Mouse (Mus musculus) adrenal gland, postnatal 14 days (tissue): ENCODE results near the gene Rrh. TPM values are rescaled to one million over a fixed set of nuclear protein-coding genes. Genes with fewer than 3 reads are reported as not detected.
"Not testable (repeated sequence)": the region's sequence is repeated elsewhere in the genome, so short reads cannot be mapped to it uniquely, and the experiment has no call there.

Experiments used
- DNase-seq: peaks from one replicate; pipeline ENCODE4 v3.0.0; 2021; ENCODE audit warnings: mixed read lengths
- total RNA-seq: library from RNA; stranded (reverse); gene quantifications from 2 replicates; pipeline ENCODE4 v1.2.3, GENCODE M21; 2021

Rrh gene
- total RNA-seq, 1 experiment from 2014 or later = 0.19 TPM

DNA sequence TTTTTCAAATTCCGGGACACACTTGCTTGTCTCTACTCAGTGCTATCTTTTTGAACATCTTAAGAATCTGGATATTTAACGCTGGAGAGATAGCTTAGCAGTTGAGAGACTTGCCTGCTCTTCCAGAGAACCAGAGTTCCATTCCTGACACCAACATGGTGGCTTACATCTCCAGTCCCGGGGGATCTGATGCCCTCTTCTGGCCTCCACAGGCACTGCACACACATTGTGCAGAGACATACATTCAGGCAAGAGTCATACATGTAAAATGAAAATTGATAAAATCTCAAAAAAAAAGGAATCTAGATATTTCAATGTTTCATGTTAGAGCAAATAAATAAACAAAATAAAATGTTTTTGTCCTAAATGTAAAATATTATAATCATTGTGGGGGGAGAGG lies 39.6 kb downstream of the Rrh start:
- DNase-seq = no peak

- no peak for DNase-seq
Measured at GRCm38 (mm10) chr3:129781435-129781834, 41.0 kb downstream of the Rrh start.

GRCm38 (mm10) chr3:129771210-129771609 lies 51.2 kb downstream of the Rrh start:
- no peak for DNase-seq

GRCm38 (mm10) chr3:129766971-129767794 lies 55.2 kb downstream of the Rrh start:
- no peak for DNase-seq

DNA sequence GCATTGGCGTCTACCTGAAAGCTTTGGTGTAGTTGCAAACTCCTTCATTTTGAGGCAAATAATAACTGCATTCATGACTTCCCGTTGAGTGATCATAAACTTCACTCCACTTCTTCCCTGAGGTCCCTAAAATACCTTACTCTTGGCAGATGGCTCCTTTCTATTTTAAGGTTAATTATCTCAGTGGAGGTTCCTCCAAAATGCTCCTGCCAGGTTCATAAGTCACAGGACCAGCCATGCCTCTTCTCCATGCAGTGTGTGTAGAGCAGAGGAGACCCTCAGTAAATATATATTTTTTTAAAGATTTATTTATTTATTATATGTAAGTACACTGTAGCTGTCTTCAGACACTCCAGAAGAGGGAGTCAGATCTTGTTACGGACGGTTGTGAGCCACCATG lies 56.3 kb downstream of the Rrh start:
- DNase-seq = no peak

- DNase-seq = not testable (repeated sequence)
Measured at GRCm38 (mm10) chr3:129757599-129757998, 64.8 kb downstream of the Rrh start.

DNA sequence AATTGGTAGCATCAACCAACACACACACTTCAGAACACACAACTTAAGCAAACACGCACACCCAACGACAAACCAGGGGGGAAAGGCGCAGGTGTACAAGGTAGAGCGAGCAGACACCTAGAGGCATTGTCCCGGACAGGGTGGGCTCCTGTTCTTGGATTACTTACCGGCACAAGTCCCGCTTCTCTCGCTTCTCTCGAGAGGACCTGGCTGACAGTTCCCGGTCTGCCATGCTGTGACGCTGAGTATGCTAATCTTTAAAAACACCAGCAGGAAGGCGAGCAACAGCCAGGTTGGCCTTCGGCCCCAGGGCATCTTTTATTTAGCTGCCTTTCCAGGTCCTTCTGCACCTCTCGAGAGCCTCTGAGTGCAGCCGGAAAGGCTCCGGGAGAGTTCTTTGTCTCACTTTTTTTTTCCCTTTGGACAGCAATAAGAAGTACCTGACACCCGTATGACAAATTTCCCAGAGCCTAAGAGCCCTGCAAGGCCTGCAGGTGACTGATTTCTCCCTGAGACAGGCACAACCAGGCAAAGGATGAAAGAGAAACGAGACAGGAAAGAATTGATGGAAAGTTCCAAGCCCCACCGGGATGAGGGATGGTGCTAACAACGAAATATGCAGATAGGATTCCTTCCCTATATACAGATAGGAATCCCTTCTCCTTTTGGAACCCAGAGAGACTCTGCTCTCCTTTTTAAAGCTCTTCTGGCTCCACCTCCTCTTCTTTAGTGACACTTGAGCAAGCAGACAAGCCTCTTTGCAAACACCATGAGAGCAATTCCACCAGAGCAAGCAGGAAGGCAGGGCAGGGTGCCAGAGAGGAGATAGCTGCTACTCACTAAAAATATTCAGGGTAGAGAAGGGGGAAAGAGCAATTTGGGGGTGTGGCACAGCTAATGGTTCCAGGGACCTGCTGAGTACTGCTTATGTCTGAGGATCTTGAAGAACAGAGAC lies 67.5 kb downstream of the Rrh start, which contains the start of gene Egf:
Gene Egf (minus strand): TSS at position 667 of the 955 bp plus-strand sequence.
- peak; percentile 21 for DNase-seq

Other genes with a start within 250 kb of the Rrh start
- gene Egf, start 67.3 kb downstream of the Rrh start, total RNA-seq = 0.64 and 0.82 TPM in 2 replicates
- not detected in 2 replicates for gene Lrit3, start 18.6 kb downstream of the Rrh start, total RNA-seq
- gene Gar1, start 8.8 kb upstream of the Rrh start, total RNA-seq = 67.1 and 89.6 TPM in 2 replicates
- gene Cfi, start 13.3 kb upstream of the Rrh start, total RNA-seq = 3.5 and 67.6 TPM in 2 replicates
- 56.0 and 62.7 TPM in 2 replicates for gene Pla2g12a, start 56.0 kb upstream of the Rrh start, total RNA-seq
- 34.7 TPM in 2 replicates for gene Casp6, start 78.8 kb upstream of the Rrh start, total RNA-seq
- gene Mcub, start 147.6 kb upstream of the Rrh start, total RNA-seq = 7.9 and 9.3 TPM in 2 replicates
- 56.0 and 66.4 TPM in 2 replicates for gene Sec24b, start 239.0 kb upstream of the Rrh start, total RNA-seq